Mouse (Mus musculus): ENCODE measurements around the gene Gm5622. TPM values are rescaled to one million over a fixed set of nuclear protein-coding genes. Genes with fewer than 3 reads are reported as not detected.
"Not testable (repeated sequence)": the region's sequence is repeated elsewhere in the genome, so short reads cannot be mapped to it uniquely, and the experiment has no call there.

The Gm5622 gene
- not detected for polyA plus RNA-seq (2021)

DNA sequence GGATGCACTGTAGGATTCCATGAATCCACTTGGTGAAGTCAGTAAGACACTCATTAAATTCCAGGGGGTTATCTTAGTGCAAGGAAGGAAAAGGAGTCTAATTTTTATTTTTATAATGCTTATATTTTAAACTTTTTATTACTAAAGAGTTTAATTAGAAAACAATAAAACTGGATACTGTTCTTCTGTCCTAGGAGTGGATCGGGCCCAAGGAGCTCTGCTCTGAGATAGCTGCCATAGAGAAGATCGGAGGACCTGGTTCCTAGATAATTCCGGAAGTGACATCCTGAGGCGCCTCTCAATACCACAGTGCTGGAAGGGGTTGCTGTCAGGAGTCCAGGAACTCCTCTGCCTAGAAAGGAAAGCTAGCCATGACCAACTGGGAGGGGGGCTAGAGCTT lies at the start of gene Gm5622:
Gene Gm5622 (plus strand): TSS at position 301 of the 400 bp plus-strand sequence.
- ChIA-PET CTCF (no interaction called here), POLR2A (no interaction called here)
- no peaks in the 10 kb centered on the region for H3K27me3 ChIP-seq
- ATAC-seq (no peak), DNase-seq (ENCODE audit: low read depth, low spot score) (no peak)
- no peak for TF ChIP-seq CTCF (IDR thresholded peaks at IDR 0.05)
- in situ Hi-C loops (cut with MboI; ENCODE audit: low pct_unique_long_range_greater_than_20kb): no loop called here

- POLR2A ChIA-PET: no interaction called here
Observed at GRCm38 (mm10) chr14:51507416-51507815, 45.2 kb upstream of the Gm5622 start.

GRCm38 (mm10) chr14:51573963-51574362 lies 21.4 kb downstream of the Gm5622 start, which contains the start of gene Gm17175:
TSS of gene Gm17175 (minus strand) at chr14:51574063.
- CTCF ChIA-PET; POLR2A ChIA-PET; in situ Hi-C loops (cut with MboI; ENCODE audit: low pct_unique_long_range_greater_than_20kb); H3K27me3 ChIP-seq; ATAC-seq; DNase-seq (ENCODE audit: low read depth, low spot score): not testable (repeated sequence)

More at GRCm38 (mm10) chr14:51507416-51507815, 45.2 kb upstream of the Gm5622 start:
- no peaks in the 10 kb centered on the region for H3K27me3 ChIP-seq
- in situ Hi-C loops (cut with MboI; ENCODE audit: low pct_unique_long_range_greater_than_20kb): no loop called here
- DNase-seq (ENCODE audit: low read depth, low spot score): no peak
- CTCF ChIA-PET: no interaction called here
- no peak for ATAC-seq
- TF ChIP-seq CTCF (IDR thresholded peaks at IDR 0.05): no peak

DNA sequence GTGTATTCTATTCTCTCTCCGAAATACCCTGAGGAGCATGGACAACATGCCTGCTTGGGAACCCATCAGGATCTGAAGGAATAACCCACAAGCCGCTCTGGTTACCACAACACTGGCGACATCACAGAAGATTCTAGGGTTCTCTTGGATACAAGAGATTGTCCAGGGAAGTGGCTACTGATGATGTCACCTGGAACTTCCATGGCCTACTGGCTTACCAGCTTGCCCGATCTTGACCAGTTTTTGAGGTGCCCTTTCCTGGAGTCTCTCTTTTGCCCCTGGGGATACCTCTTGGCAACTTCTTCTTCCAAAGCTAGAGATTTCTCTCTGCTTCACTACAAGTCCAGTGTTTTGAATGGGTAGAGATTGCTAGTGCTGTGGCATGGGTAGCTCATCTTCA lies 39.4 kb downstream of the Gm5622 start, which contains the start of gene Gm17174:
Gene Gm17174 (minus strand): TSS at position 101 of the 400 bp plus-strand sequence.
- ATAC-seq; DNase-seq (ENCODE audit: low read depth, low spot score); H3K27me3 ChIP-seq; CTCF ChIA-PET; POLR2A ChIA-PET: not testable (repeated sequence)
- in situ Hi-C loops (cut with MboI; ENCODE audit: low pct_unique_long_range_greater_than_20kb): loop anchor here (25.0 kb wide), 1 partner anchor 95 kb away; the partner anchor contains the start of gene Gm17079

- in situ Hi-C loops (cut with MboI; ENCODE audit: low pct_unique_long_range_greater_than_20kb): no loop called here
- no peak for DNase-seq (ENCODE audit: low read depth, low spot score)
- CTCF ChIA-PET: no interaction called here
- POLR2A ChIA-PET: no interaction called here
- no peak for ATAC-seq
- no peak for TF ChIP-seq CTCF (IDR thresholded peaks at IDR 0.05)
- H3K27me3 ChIP-seq: no peaks in the 10 kb centered on the region
Observed at GRCm38 (mm10) chr14:51611210-51611609, 58.6 kb downstream of the Gm5622 start, which contains the start of gene Gm17078. TSS of gene Gm17078 (minus strand) at chr14:51611310.

DNA sequence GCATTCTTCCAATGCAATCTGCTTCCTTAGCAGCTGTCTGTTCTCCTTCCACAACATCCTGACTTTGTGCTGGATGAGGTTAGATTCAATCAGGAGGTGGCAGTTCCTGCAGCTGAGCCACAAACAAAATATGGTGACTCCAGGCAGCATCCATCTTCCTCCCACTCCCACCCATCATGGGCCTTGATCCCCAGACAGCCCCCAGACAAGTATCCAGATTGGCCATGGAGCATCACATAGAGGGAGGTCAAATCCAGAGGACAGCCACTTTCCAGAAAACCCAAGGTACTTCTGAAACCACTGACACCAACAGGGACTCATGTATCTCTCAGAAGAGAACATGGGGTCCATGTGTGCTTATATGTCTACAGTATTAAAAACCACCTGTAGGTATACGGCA lies 79.8 kb downstream of the Gm5622 start:
- DNase-seq (ENCODE audit: low read depth, low spot score); ATAC-seq; CTCF ChIA-PET; POLR2A ChIA-PET; H3K27me3 ChIP-seq; in situ Hi-C loops (cut with MboI; ENCODE audit: low pct_unique_long_range_greater_than_20kb): not testable (repeated sequence)

GRCm38 (mm10) chr14:51635566-51635965 lies 83.0 kb downstream of the Gm5622 start, which contains the start of gene Gm4181:
TSS of gene Gm4181 (minus strand) at chr14:51635666.
- H3K27me3 ChIP-seq; ATAC-seq; CTCF ChIA-PET; DNase-seq (ENCODE audit: low read depth, low spot score); POLR2A ChIA-PET; in situ Hi-C loops (cut with MboI; ENCODE audit: low pct_unique_long_range_greater_than_20kb): not testable (repeated sequence)

GRCm38 (mm10) chr14:51677269-51677668 lies 124.7 kb downstream of the Gm5622 start:
- in situ Hi-C loops (cut with MboI; ENCODE audit: low pct_unique_long_range_greater_than_20kb): loop anchor here (25.0 kb wide), 1 partner anchor 90 kb away; the partner anchor contains the start of gene Gm17174
- ChIA-PET POLR2A (no interaction called here), CTCF (no interaction called here)
- no peaks in the 10 kb centered on the region for H3K27me3 ChIP-seq
- DNase-seq (ENCODE audit: low read depth, low spot score): no peak
- no peak for ATAC-seq
- TF ChIP-seq CTCF (IDR thresholded peaks at IDR 0.05): no peak

DNA sequence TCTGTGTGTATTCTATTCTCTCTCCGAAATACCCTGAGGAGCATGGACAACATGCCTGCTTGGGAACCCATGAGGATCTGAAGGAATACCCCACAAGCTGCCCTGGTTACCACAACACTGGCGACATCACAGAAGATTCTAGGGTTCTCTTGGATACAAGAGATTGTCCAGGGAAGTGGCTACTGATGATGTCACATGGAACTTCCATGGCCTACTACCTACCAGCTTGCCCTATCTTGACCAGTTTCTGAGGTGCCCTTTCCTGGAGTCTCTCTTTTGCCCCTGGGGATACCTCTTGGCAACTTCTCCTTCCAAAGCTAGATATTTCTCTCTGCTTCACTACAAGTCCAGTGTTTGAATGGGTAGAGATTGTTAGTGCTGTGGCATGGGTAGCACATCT lies 142.8 kb downstream of the Gm5622 start, which contains the start of gene Gm17079:
Gene Gm17079 (minus strand): TSS at position 101 of the 400 bp plus-strand sequence.
- POLR2A ChIA-PET; H3K27me3 ChIP-seq; CTCF ChIA-PET; ATAC-seq; DNase-seq (ENCODE audit: low read depth, low spot score): not testable (repeated sequence)
- in situ Hi-C loops (cut with MboI; ENCODE audit: low pct_unique_long_range_greater_than_20kb): loop anchor here (25.0 kb wide), 1 partner anchor 108 kb away; the partner anchor contains the start of gene Gm17174

Other genes starting within 250 kb of the Gm5622 start
- gene Gm7247, start 191.0 kb upstream of the Gm5622 start, polyA plus RNA-seq (2021): not detected
- not detected for gene Vmn2r88, start 142.0 kb upstream of the Gm5622 start, polyA plus RNA-seq (2021)
- not detected for gene Vmn2r89, start 100.9 kb upstream of the Gm5622 start, polyA plus RNA-seq (2021)
- gene Gm17175, start 21.3 kb downstream of the Gm5622 start, polyA plus RNA-seq (2021): not detected
- gene Gm17174, start 39.3 kb downstream of the Gm5622 start, polyA plus RNA-seq (2021): not detected
- not detected for gene Gm17078, start 58.5 kb downstream of the Gm5622 start, polyA plus RNA-seq (2021)
- not detected for gene Gm4181, start 82.9 kb downstream of the Gm5622 start, polyA plus RNA-seq (2021)
- not detected for gene Gm17079, start 142.7 kb downstream of the Gm5622 start, polyA plus RNA-seq (2021)
- not detected for gene Gm5800, start 164.4 kb downstream of the Gm5622 start, polyA plus RNA-seq (2021)
- gene Ang4, start 220.8 kb downstream of the Gm5622 start, polyA plus RNA-seq (2021): not detected
- not detected for gene AY358078, start 247.3 kb downstream of the Gm5622 start, polyA plus RNA-seq (2021)

All from Patski (cell line).